Mouse (Mus musculus): ENCODE results near the gene Nadk2. TPM values are rescaled to one million over a fixed set of nuclear protein-coding genes. Genes with fewer than 3 reads are reported as not detected.

Gene Nadk2
- 16.8 TPM for total RNA-seq (2023)

DNA sequence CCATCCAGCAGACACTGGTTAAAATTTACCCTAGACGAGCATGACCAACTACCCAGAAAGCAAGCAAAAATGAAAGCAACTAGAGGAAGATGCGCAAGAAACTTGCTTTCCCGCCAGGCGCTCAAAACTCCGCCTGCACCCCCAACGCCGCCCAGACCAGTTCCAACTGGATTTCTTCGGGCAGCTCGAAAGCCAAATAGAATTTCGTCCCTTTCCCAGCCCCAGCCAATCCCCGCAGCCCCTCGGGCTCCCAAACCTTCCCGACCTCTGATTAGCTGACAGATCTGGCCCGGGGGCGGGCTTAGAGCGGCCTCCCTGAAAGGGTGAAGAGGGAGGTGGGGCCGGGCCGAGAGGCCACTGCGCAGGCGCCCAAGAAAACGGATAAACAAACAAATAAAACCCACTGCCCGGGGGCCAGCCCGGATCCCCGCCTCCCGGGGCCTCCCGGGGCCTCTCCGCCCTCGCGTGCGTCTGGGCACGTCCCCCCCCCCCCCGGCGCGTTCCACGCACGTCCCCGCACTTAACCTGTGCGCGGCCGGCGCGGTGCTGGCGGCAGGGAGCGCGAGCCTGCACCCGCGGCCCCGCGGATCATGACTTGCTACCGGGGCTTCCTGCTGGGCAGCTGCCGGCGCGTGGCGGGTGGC is at the start of gene Nadk2:
Gene Nadk2, plus strand, starts transcription at position 349 of the 644 bp plus-strand sequence.

DNA sequence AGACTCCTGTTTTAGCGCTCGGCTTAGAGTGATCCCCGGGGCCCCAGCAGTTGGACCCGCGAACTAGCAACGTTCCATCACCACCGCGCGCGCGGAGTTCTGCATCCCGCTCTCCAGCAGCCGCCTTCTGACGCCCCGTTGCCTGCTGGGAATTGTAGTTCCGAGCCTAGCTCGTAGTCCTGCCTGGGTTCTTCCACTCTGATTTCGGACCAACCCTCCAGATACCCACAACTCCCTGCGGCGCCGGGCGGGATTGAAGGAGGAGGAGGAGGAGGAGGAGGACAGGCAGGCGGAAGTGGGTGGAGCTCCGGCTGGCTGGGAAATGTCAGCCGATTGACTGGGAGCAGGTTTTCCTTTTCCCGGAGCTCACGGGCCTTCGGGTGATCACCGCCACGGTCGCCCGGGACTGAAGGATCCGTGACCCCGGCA is 69.2 kb downstream of the Nadk2 start, which contains the start of gene Lmbrd2:
Gene Lmbrd2, plus strand, starts transcription at position 299 of the 429 bp plus-strand sequence.

GRCm38 (mm10) chr15:9155325-9155724 is 84.3 kb downstream of the Nadk2 start, which contains the start of gene Skp2:
Skp2 (minus strand) TSS chr15:9155425.

Other genes starting within 250 kb of the Nadk2 start
- gene Ranbp3l, start 103.3 kb upstream of the Nadk2 start, total RNA-seq (2023), result not detected
- 13.5 TPM for gene Lmbrd2, start 69.3 kb downstream of the Nadk2 start, total RNA-seq (2023)
- gene Skp2, start 84.2 kb downstream of the Nadk2 start, total RNA-seq (2023), result 5.4 TPM
- gene Ugt3a1, start 205.6 kb downstream of the Nadk2 start, total RNA-seq (2023), result not detected